Mouse (Mus musculus) embryonic fibroblast, embryonic 13.5 days (primary cell): ENCODE results near the gene Zfp978.
"Not testable (repeated sequence)": the region's sequence is repeated elsewhere in the genome, so short reads cannot be mapped to it uniquely, and the experiment has no call there.

Source experiments
- CTCF ChIP-seq: IDR thresholded peaks from 2 replicates; pipeline ENCODE4 v1.5.1; 2011; ENCODE audit warnings: mild to moderate bottlenecking, control low read depth, low read length, moderate library complexity, borderline replicate concordance; ENCODE audit not compliant: insufficient read depth
- POLR2A ChIP-seq: IDR thresholded peaks from 2 replicates; pipeline ENCODE4 v1.6.1; 2011; ENCODE audit warnings: low read depth, mild to moderate bottlenecking, control low read depth, low read length, moderate library complexity

- not testable (repeated sequence) for TF ChIP-seq POLR2A, CTCF
Measured at GRCm38 (mm10) chr4:147351376-147351980, 9.6 kb upstream of the Zfp978 start.
